Mouse (Mus musculus): ENCODE results near the gene Tm4sf4. TPM values are rescaled to one million over a fixed set of nuclear protein-coding genes. Genes with fewer than 3 reads are reported as not detected.

Tm4sf4 gene
- polyA plus RNA-seq (2012; ENCODE audit: low replicate concordance): not detected in 2 replicates

DNA sequence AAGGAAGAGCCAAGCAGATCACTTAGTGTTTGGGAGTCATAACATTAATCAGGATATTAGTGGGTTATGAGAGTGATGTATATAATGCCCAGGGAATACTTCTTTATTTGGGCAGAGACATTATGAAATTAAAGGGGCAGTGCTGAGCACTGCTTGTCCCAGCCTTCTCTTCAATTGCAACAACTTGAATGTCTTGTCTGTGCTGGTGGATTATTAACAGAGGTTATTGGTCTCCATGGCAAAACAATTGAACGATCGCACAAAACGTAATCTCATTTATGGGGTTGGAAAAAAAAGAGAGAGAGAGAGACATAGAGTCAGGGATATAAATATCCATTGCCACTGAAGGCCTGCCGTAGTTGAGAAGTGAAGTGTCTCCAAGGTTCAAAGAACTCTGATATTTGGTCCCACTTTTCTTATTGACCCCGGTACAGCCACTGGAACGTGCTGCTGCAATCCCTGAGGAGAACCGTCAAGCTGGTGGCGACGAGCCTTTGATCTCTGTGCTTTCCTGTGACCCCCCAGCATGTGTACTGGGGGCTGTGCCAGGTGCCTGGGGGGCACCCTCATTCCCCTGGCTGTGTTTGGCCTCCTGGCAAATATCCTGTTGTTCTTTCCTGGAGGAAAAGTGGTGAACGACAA lies at the start of gene Tm4sf4:
TSS of gene Tm4sf4 (plus strand) at position 226 of the 642 bp plus-strand sequence.

Other genes starting within 250 kb of the Tm4sf4 start
- 0.09 TPM in 1 of 2 replicates, not detected in the other for gene Tm4sf1, start 123.3 kb upstream of the Tm4sf4 start, polyA plus RNA-seq (2012; ENCODE audit: low replicate concordance)
- 0.17 and 0.38 TPM in 2 replicates for gene Wwtr1, start 150.6 kb downstream of the Tm4sf4 start, polyA plus RNA-seq (2012; ENCODE audit: low replicate concordance)
- gene Commd2, start 226.4 kb downstream of the Tm4sf4 start, polyA plus RNA-seq (2012; ENCODE audit: low replicate concordance): 11.1 and 30.6 TPM in 2 replicates